Mouse (Mus musculus) liver, adult 2 months (tissue): ENCODE measurements around the gene Pcx.

ENCODE experiments used
- CTCF ChIP-seq: fragments of 200-500 bp; IDR thresholded peaks from 2 replicates; pipeline ENCODE4 v1.5.1; 2011; ENCODE audit warnings: low read depth, low read length, control low read depth
- POLR2A ChIP-seq: fragments of 200-500 bp; IDR thresholded peaks from 2 replicates; pipeline ENCODE4 v1.6.1; 2011; ENCODE audit warnings: low read length, control low read depth; ENCODE audit not compliant: insufficient read depth; ENCODE audit errors: extremely low read depth

DNA sequence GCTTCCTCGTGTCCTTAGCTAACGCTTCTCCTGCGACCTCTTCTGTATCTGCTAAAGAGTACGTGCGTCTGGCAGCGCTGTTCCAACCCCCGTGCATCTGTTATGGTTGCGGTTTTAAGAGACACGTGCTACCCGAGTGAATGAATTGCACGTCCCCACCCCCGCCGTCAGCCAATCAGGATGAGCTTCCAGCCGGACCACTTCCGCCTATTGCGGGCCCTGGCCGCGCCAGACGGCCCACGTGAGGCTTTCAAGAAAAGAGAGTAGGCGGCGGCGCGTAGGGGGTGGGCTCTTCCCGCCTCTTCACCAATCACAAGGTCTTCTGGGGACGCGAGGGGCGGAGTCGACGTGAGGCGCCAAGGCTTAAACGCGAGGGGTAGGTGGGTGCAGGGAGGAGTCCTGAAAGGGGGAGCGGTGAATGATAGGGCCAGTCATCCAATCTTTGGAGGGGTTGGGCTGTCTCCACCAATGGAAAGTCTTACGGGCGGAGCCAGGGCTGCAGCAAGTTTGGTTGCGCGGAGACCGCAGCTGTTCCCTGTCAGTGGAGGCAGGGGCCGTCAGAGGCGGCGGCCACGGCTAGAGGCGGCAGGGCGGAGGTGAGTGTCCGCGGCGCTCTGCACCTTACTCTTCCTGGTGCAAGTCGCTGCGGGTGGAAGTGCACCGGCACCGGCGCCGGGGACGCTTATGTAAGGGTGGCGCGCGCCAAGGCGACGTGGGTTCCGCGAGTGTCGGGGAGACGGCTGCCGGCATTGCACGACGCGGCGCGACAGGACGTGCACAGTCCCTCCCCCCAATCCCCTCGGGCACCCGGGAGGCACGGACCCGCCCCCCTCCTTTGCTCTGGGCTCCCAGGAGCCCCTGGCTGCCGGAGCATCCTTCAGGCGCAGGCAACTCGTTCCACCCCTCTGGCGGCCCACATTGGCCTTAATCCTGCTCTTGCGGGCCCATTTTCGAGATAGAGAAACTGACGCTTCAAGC is at the start of gene Pcx:
- TF ChIP-seq POLR2A (peak; percentile 98), CTCF (no peak)
